Mouse (Mus musculus) cerebellum, adult 2 months (tissue): Measurements from ENCODE around the gene Yod1.

Experiments
- CTCF ChIP-seq: fragments of 200-500 bp; IDR thresholded peaks from 2 replicates; pipeline ENCODE4 v1.5.1; 2011; ENCODE audit warnings: low read depth, mild to moderate bottlenecking, control low read depth, low read length, moderate library complexity, borderline replicate concordance; ENCODE audit not compliant: insufficient read depth
- POLR2A ChIP-seq: fragments of 200-500 bp; IDR thresholded peaks from 2 replicates; pipeline ENCODE4 v1.6.1; 2011; ENCODE audit warnings: low read length, control low read depth, borderline replicate concordance; ENCODE audit not compliant: insufficient read depth

DNA sequence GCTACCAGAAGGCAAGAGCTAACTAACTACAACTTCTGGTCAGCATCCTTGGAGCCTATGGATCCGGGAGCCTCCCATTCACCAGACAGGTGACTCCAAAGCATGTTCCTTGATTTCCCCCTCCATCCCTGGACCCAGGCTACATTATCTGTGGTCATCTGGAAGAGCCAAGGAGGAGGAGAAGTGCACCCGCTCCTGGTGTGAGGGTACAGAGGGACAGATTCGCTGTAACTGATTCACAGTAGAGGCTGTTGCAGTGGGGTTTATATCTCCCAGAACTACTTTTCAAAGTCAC, 962 bp upstream of the Yod1 start:
- no peak for TF ChIP-seq CTCF
- TF ChIP-seq POLR2A = no peak
